Mouse (Mus musculus) limb, embryonic 11.5 days (tissue): ENCODE results near the gene Chrna1. TPM values are rescaled to one million over a fixed set of nuclear protein-coding genes. Genes with fewer than 3 reads are reported as not detected.

Experiments
- ATAC-seq: fragments of 200-750 bp; cut with Nextera tagmentation; 2 replicates; pipeline ENCODE4 v1.8.0; 2017; ENCODE audit warnings: low read depth; ENCODE audit not compliant: insufficient number of reproducible peaks, low FRiP score, low TSS enrichment
- DNase-seq: peaks from one replicate; pipeline ENCODE4 v3.0.0-alpha.2; 2015; ENCODE audit warnings: low spot score
- H3K27ac ChIP-seq: fragments of 300-500 bp; sonication (generic); replicated peaks from 2 replicates; pipeline ENCODE4 v1.5.1; 2014; ENCODE audit warnings: low read depth, mild to moderate bottlenecking, low read length
- H3K27me3 ChIP-seq: fragments of 300-500 bp; sonication (generic); 2 replicates; pipeline ENCODE4 v1.6.1; 2014; ENCODE audit warnings: mild to moderate bottlenecking, low read length, mixed read lengths; ENCODE audit not compliant: control insufficient read depth, insufficient read depth
- H3K36me3 ChIP-seq: fragments of 300-500 bp; sonication (generic); 2 replicates; pipeline ENCODE4 v1.6.1; 2014; ENCODE audit warnings: mild to moderate bottlenecking, low read length, moderate library complexity, mixed read lengths; ENCODE audit not compliant: control insufficient read depth, insufficient read depth
- H3K4me1 ChIP-seq: fragments of 300-500 bp; sonication (generic); 2 replicates; pipeline ENCODE4 v1.6.1; 2014; ENCODE audit warnings: low read length, mixed read lengths; ENCODE audit not compliant: control insufficient read depth, insufficient read depth
- H3K4me2 ChIP-seq: fragments of 300-500 bp; sonication (generic); 2 replicates; pipeline ENCODE4 v1.6.1; 2014; ENCODE audit warnings: low read depth, mild to moderate bottlenecking, moderate library complexity; ENCODE audit not compliant: severe bottlenecking
- H3K4me3 ChIP-seq: fragments of 300-500 bp; sonication (generic); 2 replicates; pipeline ENCODE4 v1.5.1; 2014; ENCODE audit warnings: low read depth, low read length
- H3K9ac ChIP-seq: fragments of 300-500 bp; sonication (generic); 2 replicates; pipeline ENCODE4 v1.6.1; 2014; ENCODE audit warnings: mild to moderate bottlenecking, low read length
- H3K9me3 ChIP-seq: fragments of 300-500 bp; sonication (generic); 2 replicates; pipeline ENCODE4 v1.6.1; 2016; ENCODE audit warnings: low read length; ENCODE audit not compliant: control insufficient read depth
- WGBS: fragments of 180-500 bp; shearing (Covaris S2); extraction: QIAGEN DNeasy Blood & Tissue Kit; methylation state at CpG from one replicate; pipeline ENCODE4 v1.1.7; 2014; 5-methylcytosine and 5-hydroxymethylcytosine counted together
- polyA plus RNA-seq: library from polyadenylated mRNA; unstranded; fragments of >200 nt; fragmentation: Nextera tagmentation; extraction: Ambion mirVana; gene quantifications from 2 replicates; pipeline ENCODE4 v1.2.1, GENCODE M21; 2014

Gene Chrna1
- polyA plus RNA-seq, 1 experiment from 2014 or later = 3.5 TPM

GRCm38 (mm10) chr2:73588951-73589350, 8.8 kb upstream of the Chrna1 start:
- 83% methylated on average over 2 of the region's 2 CpGs for WGBS
- Histone ChIP-seq H3K4me2 (no peak overlapping the region), H3K9me3 (no peaks in the 10 kb centered on the region), H3K27me3 (0 out of 2 replicates have a peak, but pooled peaks cover 2% of the 10 kb centered on the region), H3K4me3 (no peak overlapping the region), H3K36me3 (no peaks in the 10 kb centered on the region), H3K9ac (no peak overlapping the region), H3K27ac (no peak overlapping the region), H3K4me1 (peaks cover 26% of the 10 kb centered on the region)
- DNase-seq = no peak
- ATAC-seq = no peak

GRCm38 (mm10) chr2:73587109-73587506, 7.0 kb upstream of the Chrna1 start:
- ATAC-seq = no peak
- no peak overlapping the region for H3K4me2 ChIP-seq

DNA sequence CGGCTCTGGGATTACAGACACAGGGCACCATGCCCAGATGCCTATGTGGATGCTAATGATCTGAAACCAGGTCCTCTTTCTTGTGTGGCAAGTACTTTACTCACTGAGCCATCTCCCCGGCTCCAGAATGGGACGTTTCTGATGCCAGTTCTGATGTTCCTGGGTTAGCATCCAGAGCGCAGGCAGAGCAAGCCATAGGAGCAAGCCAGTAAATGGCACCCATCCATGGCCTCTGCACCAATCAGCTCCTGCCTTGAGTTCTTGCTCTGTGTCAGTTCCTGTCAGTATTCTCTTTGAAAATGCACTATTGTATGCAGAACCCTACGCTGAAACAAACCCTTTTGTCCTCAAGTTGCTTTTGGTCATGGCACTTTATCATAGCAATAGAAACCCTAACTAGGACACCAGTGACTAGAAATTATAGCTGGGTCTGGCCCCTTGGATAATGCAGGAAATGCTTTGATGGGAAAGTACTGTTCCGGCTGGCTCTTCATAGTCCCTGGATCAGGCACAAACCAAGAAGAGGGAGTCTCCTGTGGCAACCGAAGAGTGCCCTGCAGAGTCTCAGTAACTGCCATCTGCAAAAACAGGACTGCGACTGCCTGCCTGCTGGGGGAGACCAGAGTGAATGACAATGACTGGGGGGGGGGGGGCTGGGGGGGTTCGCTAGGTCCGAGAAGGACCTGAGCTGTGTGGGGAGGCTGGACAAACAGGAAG, 6.4 kb upstream of the Chrna1 start:
- peaks cover 14% of the 10 kb centered on the region for H3K4me1 ChIP-seq
- H3K9me3 ChIP-seq = no peaks in the 10 kb centered on the region
- H3K36me3 ChIP-seq = no peaks in the 10 kb centered on the region
- no peak overlapping the region for H3K27ac ChIP-seq
- H3K4me2 ChIP-seq = no peak overlapping the region
- DNase-seq (no peak), ATAC-seq (no peak)
- H3K9ac ChIP-seq = no peak overlapping the region
- H3K4me3 ChIP-seq = no peak overlapping the region
- WGBS = 63% methylated on average over 10 of the region's 10 CpGs
- no peaks in the 10 kb centered on the region for H3K27me3 ChIP-seq

More at GRCm38 (mm10) chr2:73587109-73587506, 7.0 kb upstream of the Chrna1 start:
- Histone ChIP-seq H3K27ac (no peak overlapping the region), H3K36me3 (no peaks in the 10 kb centered on the region), H3K4me1 (peaks cover 16% of the 10 kb centered on the region), H3K9me3 (no peaks in the 10 kb centered on the region), H3K27me3 (0 out of 2 replicates have a peak, but pooled peaks cover 2% of the 10 kb centered on the region), H3K9ac (no peak overlapping the region), H3K4me3 (no peak overlapping the region)
- 66% methylated on average over 4 of the region's 4 CpGs for WGBS
- no peak for DNase-seq

GRCm38 (mm10) chr2:73585347-73585831, 5.3 kb upstream of the Chrna1 start:
- DNase-seq (no peak), ATAC-seq (no peak)
- H3K36me3 ChIP-seq = no peaks in the 10 kb centered on the region
- peak overlapping the region; percentile 45 for H3K4me2 ChIP-seq
- WGBS = 24% methylated on average over 12 of the region's 12 CpGs
- H3K27ac ChIP-seq = no peak overlapping the region
- no peaks in the 10 kb centered on the region for H3K27me3 ChIP-seq
- peak overlapping the region; percentile 28; the same call in 1 of the 2 replicates for H3K9ac ChIP-seq
- H3K4me1 ChIP-seq = peaks cover 5% of the 10 kb centered on the region
- H3K4me3 ChIP-seq = 0 out of 2 replicates have a peak overlapping the region, but pooled peaks have one; percentile 24
- no peaks in the 10 kb centered on the region for H3K9me3 ChIP-seq

DNA sequence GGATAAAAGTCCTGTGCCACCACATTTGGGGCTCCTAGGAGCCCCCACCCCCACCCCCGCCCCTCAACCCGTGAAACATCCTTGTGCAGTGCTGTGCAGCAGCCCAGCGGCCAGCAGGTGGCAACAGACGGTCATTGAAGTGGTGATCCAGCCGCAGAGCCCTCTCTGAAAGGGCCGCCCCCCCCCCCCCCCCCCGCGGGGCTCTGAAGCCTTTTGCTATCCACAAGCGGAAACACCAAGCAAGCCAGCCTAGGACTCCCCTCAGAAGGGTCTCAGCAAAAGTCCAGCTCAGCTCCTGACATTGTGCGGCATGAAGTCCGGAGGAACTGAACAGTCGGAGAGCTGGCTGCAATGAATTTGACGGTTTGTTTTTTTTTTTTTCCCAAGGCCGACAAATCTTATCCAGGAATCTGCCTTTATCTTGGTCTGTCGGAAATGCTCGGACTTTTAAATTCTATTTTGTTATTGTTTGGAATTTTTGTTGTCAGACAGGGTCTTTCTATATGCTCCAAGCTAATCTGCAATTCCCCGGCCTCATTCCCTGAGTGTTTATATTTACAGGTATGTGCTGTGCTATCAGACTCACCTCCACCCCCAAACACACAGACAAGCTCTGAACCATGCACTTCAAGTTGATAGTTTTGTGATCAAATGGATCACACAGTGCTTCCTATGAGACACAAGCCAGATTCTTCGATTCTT, 4.7 kb upstream of the Chrna1 start:
- Histone ChIP-seq H3K4me1 (no peaks in the 10 kb centered on the region), H3K9me3 (no peaks in the 10 kb centered on the region), H3K9ac (peak overlapping the region; percentile 28; the same call in 1 of the 2 replicates), H3K4me2 (peak overlapping the region; percentile 45), H3K36me3 (no peaks in the 10 kb centered on the region), H3K27ac (no peak overlapping the region), H3K27me3 (no peaks in the 10 kb centered on the region), H3K4me3 (peak overlapping the region; percentile 24)
- ATAC-seq (peak; percentile 59; the same call in 1 of the 2 replicates), DNase-seq (peak; percentile 91)
- WGBS = 4% methylated on average over 15 of the region's 18 CpGs

GRCm38 (mm10) chr2:73580720-73581119, 582 bp upstream of the Chrna1 start:
- Histone ChIP-seq H3K9me3 (no peaks in the 10 kb centered on the region), H3K27ac (no peak overlapping the region), H3K4me1 (no peaks in the 10 kb centered on the region), H3K9ac (no peak overlapping the region), H3K27me3 (no peaks in the 10 kb centered on the region), H3K36me3 (no peaks in the 10 kb centered on the region), H3K4me3 (no peak overlapping the region), H3K4me2 (no peak overlapping the region)
- DNase-seq (no peak), ATAC-seq (no peak)
- WGBS = 90% methylated on average over 5 of the region's 5 CpGs

DNA sequence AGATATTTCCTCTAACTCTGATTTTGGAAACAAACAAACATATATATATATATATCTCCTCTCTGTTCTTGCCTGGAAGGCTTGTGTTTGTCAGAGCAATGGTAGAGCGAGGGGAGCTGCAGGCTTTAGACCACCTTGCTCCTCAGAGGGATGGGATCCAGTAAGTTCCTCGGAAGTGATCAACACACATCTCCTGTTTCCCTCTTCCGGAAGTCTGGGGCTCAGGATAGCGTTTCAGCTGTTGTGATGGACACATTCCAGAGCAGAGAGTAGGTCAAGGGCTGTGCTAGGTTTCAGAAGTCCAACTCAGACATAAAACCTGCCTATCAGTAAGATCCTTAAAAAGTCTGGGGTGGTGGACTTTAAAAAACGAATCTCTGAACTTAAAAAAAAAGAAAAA, 970 bp downstream of the Chrna1 start:
- Histone ChIP-seq H3K4me2 (no peak overlapping the region), H3K27me3 (no peaks in the 10 kb centered on the region), H3K9ac (no peak overlapping the region), H3K4me3 (no peak overlapping the region), H3K4me1 (peaks cover 5% of the 10 kb centered on the region; the same call in 1 of the 2 replicates), H3K9me3 (no peaks in the 10 kb centered on the region), H3K36me3 (no peaks in the 10 kb centered on the region), H3K27ac (no peak overlapping the region)
- no peak for DNase-seq
- WGBS = 57% methylated on average over 5 of the region's 5 CpGs
- no peak for ATAC-seq

- no peak overlapping the region for H3K4me3 ChIP-seq
- WGBS = 51% methylated on average over 6 of the region's 6 CpGs
- H3K27ac ChIP-seq = no peak overlapping the region
- no peak overlapping the region for H3K9ac ChIP-seq
- DNase-seq (no peak), ATAC-seq (no peak)
- peaks cover 13% of the 10 kb centered on the region; the same call in 1 of the 2 replicates for H3K4me1 ChIP-seq
- no peaks in the 10 kb centered on the region for H3K9me3 ChIP-seq
- no peaks in the 10 kb centered on the region for H3K36me3 ChIP-seq
- H3K27me3 ChIP-seq = no peaks in the 10 kb centered on the region
- no peak overlapping the region for H3K4me2 ChIP-seq
Observed at GRCm38 (mm10) chr2:73574418-73574817, 5.7 kb downstream of the Chrna1 start.
